Mouse (Mus musculus): Measurements from ENCODE around the gene Gm17467. TPM values are rescaled to one million over a fixed set of nuclear protein-coding genes. Genes with fewer than 3 reads are reported as not detected.

Gene Gm17467
- polyA plus RNA-seq (2015; fragmentation: Nextera tagmentation; extraction: Ambion mirVana): not detected in 2 replicates

DNA sequence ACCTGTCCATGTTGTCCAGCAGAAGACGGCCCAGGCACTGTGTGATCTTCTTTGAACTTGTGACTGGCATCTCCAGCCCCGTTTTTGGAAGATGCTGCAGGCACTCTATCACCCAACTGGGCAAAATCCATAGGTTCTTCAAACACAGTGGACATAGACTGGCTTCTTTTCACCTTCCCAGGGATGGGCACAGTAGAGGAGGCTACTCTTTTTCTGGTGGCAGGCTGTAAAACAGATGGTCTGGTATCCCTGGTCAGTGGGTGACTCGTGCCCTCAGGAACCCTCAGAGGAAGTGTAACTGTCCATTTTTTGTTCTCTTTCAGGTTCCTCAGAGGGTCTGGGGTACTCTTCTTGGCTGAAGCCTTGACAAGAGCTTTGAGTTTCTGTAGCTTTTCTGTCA lies at the start of gene Gm17467:
Gm17467 (minus strand) TSS at position 101 of the 400 bp plus-strand sequence.

Other genes with a start within 250 kb of the Gm17467 start
- not detected in 2 replicates for gene Cldn34c2, start 123.1 kb downstream of the Gm17467 start, polyA plus RNA-seq (2015; fragmentation: Nextera tagmentation; extraction: Ambion mirVana)
- gene Cldn34c3, start 88.9 kb upstream of the Gm17467 start, polyA plus RNA-seq (2015; fragmentation: Nextera tagmentation; extraction: Ambion mirVana): not detected in 2 replicates